Mouse (Mus musculus): ENCODE measurements around the gene Slc18b1.
"Not testable (repeated sequence)": the region's sequence is repeated elsewhere in the genome, so short reads cannot be mapped to it uniquely, and the experiment has no call there.

The Slc18b1 gene

GRCm38 (mm10) chr10:23796551-23797503 is at the start of gene Slc18b1:
TSS of gene Slc18b1 (plus strand) at chr10:23796986.
- peak; percentile 47 for DNase-seq

- DNase-seq: no peak
These were observed 42.6 kb upstream of the Slc18b1 start for GRCm38 (mm10) chr10:23754166-23754565.

- no peak for DNase-seq
These were observed 19.4 kb upstream of the Slc18b1 start for GRCm38 (mm10) chr10:23777288-23777945.

- peak; percentile 69 for DNase-seq
These were observed 16.1 kb upstream of the Slc18b1 start for GRCm38 (mm10) chr10:23780539-23781275.

GRCm38 (mm10) chr10:23781760-23782735 is 14.7 kb upstream of the Slc18b1 start:
- no peak for DNase-seq

- DNase-seq: peak; percentile 18
These were observed 13.8 kb upstream of the Slc18b1 start for GRCm38 (mm10) chr10:23782855-23783492.

GRCm38 (mm10) chr10:23783493-23783884 is 13.3 kb upstream of the Slc18b1 start:
- no peak for DNase-seq

GRCm38 (mm10) chr10:23784121-23784520 is 12.7 kb upstream of the Slc18b1 start:
- DNase-seq: no peak

GRCm38 (mm10) chr10:23785599-23785998 is 11.2 kb upstream of the Slc18b1 start:
- not testable (repeated sequence) for DNase-seq

GRCm38 (mm10) chr10:23786040-23786439 is 10.7 kb upstream of the Slc18b1 start:
- no peak for DNase-seq

- DNase-seq: not testable (repeated sequence)
These were observed 10.2 kb upstream of the Slc18b1 start for GRCm38 (mm10) chr10:23786631-23787038.

- DNase-seq: peak; percentile 98
These were observed 9.5 kb upstream of the Slc18b1 start, which contains the start of gene Rps12 for GRCm38 (mm10) chr10:23787062-23787821. TSS of gene Rps12 (minus strand) at chr10:23787275.

GRCm38 (mm10) chr10:23788056-23788600 is 8.7 kb upstream of the Slc18b1 start:
- DNase-seq: no peak

GRCm38 (mm10) chr10:23795871-23796520 is 790 bp upstream of the Slc18b1 start:
- no peak for DNase-seq

- DNase-seq: no peak
These were observed 820 bp downstream of the Slc18b1 start for GRCm38 (mm10) chr10:23797606-23798005.

- DNase-seq: no peak
These were observed 1.4 kb downstream of the Slc18b1 start for GRCm38 (mm10) chr10:23798142-23798541.

- DNase-seq: no peak
These were observed 3.1 kb downstream of the Slc18b1 start for GRCm38 (mm10) chr10:23799933-23800332.

- no peak for DNase-seq
These were observed 6.1 kb downstream of the Slc18b1 start for GRCm38 (mm10) chr10:23802911-23803310.

- DNase-seq: no peak
These were observed 7.9 kb downstream of the Slc18b1 start for GRCm38 (mm10) chr10:23804665-23805064.

- DNase-seq: no peak
These were observed 9.4 kb downstream of the Slc18b1 start for GRCm38 (mm10) chr10:23806201-23806600.
